Mouse (Mus musculus) hindlimb bud, embryonic 11.5 days (tissue): Measurements from ENCODE around the gene Zzz3.

Experiments used
- DNase-seq: peaks from one replicate; pipeline ENCODE4 v3.0.0-alpha.2; 2012; ENCODE audit warnings: low read depth, low spot score; ENCODE audit errors: extremely low spot score

Zzz3 gene

DNA sequence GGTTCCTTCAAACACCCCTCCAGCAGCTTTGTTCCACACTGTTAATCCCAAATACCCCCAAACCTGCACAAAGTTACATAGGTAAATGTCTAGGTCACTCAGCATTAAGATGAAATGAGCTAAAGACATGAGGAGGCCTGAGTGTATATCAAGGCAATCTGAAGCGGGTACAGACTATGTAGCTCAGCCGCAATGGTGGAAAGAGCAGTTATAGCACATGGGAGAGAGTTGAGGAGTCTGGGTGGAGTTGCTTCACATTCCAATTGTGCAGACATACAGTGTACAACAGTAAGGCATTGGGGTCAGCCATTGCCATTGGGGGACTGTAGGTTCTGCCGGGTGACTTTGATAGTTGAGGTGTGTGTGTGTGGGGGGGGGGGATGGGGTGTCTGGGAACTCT, 69.2 kb downstream of the Zzz3 start:
- no peak for DNase-seq

DNA sequence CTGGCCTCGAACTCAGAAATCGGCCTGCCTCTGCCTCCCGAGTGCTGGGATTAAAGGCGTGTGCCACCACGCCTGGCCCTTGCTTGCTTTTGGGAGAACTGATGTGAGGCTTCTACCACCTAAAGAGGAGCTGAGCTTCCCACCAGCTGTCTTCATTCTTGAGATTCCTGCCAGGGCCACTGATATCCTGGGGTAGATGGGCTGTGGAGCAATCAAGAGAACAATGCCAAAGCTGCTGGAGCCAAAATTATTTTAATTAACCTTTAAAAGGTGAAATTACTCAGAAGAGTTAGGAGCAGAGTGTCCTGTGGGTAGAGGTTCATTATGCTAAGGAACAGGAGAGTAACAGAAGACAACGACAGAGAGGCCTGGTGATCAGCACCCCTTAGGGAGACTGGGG, 70.1 kb downstream of the Zzz3 start:
- no peak for DNase-seq

- no peak for DNase-seq
Measured at GRCm38 (mm10) chr3:152466849-152467248, 71.6 kb downstream of the Zzz3 start.

GRCm38 (mm10) chr3:152467312-152467711, 72.0 kb downstream of the Zzz3 start:
- DNase-seq, result no peak

- no peak for DNase-seq
Measured at GRCm38 (mm10) chr3:152468032-152468431, 72.8 kb downstream of the Zzz3 start.

DNA sequence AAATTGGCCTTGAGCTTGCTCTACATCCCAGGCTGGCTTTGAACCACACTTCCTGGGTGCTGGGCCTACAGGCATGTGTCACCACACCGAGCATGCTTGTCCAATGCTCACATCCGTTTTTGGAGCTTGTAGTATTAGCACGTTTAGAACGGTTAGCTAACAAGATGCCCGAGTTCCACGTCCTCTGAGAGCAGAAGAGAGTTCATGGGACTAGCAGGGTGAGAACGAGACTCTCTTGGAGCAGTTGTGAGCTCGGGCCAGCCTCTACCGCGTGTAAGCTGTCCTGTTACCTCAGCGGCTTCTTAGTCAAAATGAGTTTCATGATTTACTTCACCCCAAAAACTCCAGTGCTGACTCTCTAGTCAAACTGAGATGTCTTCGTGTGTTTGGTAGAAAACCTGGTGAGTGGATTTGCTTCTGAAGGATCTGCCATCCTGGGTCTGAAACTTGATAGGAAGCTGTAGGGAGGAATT, 73.3 kb downstream of the Zzz3 start:
- no peak for DNase-seq

GRCm38 (mm10) chr3:152469423-152470200, 74.3 kb downstream of the Zzz3 start:
- DNase-seq, result no peak

GRCm38 (mm10) chr3:152470347-152470746, 75.1 kb downstream of the Zzz3 start:
- DNase-seq, result no peak

- no peak for DNase-seq
Measured at GRCm38 (mm10) chr3:152472676-152473075, 77.4 kb downstream of the Zzz3 start.

DNA sequence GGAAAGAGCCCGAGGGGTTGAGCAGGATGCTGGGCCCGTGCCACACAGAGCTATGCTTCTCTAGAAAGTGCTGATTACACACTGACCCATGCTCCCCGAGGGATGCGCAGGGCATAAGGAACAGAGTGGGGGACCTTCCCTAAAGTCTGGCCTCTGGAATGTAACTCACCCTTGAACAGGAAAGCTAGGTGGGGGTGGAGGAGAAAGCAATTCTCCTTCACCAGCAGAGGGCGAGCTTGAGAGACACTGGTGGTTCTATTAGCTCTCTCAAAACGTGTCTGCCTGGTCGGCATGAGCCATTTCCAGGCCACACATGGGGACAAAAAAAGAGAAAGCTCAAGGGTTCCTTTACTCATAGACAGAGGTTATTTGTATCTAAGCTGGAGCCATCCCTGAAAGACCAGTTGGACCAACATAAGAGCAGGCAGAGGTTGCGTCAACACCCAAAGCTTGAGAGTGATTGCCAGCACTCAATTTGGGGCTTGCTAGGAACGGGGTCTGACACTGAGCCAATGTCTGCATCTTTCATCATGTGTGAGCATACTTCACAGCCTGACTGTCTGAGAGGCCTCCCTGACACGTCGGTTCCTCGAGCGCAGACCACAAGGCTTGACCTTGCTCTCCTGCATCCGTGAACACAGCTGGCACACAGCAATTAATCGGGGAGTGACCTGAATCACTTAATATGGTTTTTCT, 79.5 kb downstream of the Zzz3 start:
- DNase-seq, result no peak

GRCm38 (mm10) chr3:152475278-152475669, 80.0 kb downstream of the Zzz3 start:
- DNase-seq, result no peak

GRCm38 (mm10) chr3:152475894-152476293, 80.6 kb downstream of the Zzz3 start:
- DNase-seq, result no peak

GRCm38 (mm10) chr3:152477796-152478527, 82.7 kb downstream of the Zzz3 start:
- DNase-seq, result no peak

DNA sequence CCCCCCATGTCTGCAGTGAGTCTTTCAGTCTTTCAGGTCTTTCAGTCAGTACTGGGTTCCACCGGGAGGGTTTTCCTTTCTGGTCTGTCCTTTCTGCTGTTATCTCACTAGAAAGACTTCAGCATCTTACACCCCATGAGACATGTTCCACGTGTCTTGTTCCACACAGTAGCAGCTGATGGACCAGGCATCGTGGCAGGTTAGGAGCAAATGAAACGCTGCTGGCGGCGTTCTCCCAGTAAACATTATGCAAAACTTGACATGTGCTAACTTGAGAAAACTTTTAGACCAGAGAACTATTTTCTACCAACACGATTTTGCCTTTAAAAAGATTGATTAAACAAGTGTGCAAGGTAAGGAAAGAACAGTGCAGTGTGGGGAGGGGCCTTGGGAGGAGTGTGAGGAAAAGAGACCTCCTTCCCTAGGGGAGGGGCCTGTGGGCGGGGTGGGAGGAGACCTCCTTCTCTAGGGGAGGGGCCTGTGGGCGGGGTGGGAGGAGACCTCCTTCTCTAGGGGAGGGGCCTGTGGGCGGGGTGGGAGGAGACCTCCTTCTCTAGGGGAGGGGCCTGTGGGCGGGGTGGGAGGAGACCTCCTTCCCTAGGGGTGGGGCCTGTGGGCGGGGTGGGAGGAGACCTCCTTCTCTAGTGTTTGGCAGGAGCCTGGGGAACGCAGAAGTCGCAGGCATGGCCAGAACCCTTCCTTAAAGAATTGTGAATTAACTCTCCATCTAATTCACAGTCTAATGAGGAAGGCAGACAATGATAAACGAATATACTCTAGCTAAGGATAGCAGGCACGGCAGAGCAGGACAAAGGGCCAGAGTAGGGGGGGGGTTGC, 83.5 kb downstream of the Zzz3 start:
- no peak for DNase-seq

DNA sequence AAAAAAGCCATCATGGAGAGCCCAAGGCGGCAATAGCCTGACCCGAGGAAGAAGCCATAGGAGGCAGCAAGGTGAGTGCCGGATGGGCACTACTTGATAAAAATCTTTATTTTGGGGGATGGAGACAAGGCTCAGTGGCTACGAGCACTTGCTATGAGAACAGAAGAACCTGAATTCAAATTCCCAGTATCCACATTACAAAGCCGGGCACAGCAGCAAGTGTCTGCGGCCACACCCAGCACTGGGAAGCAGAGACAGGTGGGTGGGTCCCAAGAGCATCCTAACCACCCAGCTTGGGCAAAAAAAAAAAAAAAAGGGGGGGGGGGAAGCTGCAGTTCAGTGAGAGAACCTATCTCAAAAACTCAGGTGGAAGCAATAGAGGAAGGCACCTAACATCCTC, 85.1 kb downstream of the Zzz3 start:
- no peak for DNase-seq

DNA sequence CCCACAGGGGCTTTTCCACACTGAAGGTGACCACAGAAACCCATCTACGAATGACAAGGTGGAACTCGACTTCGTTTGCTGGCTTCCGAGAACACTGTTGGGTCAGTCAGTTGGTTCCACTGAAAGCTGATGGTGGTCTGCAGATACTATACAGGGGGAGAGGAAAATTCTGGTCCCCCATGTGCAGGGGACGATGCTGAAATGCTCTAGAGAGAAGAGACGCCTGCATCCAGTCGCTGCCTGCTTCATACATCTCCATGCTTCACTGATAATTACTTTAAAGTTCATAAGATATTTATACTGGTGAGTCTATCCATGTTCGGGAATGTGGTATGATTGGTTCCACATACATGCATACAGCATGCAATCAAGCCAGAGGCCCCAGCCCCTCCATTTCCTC, 86.9 kb downstream of the Zzz3 start:
- no peak for DNase-seq

GRCm38 (mm10) chr3:152483800-152484199, 88.5 kb downstream of the Zzz3 start:
- DNase-seq, result no peak

GRCm38 (mm10) chr3:152484206-152484605, 88.9 kb downstream of the Zzz3 start:
- no peak for DNase-seq

GRCm38 (mm10) chr3:152488964-152489363, 93.7 kb downstream of the Zzz3 start:
- DNase-seq, result no peak

- DNase-seq, result no peak
Measured at GRCm38 (mm10) chr3:152490423-152490822, 95.2 kb downstream of the Zzz3 start.

- no peak for DNase-seq
Measured at GRCm38 (mm10) chr3:152492241-152492640, 97.0 kb downstream of the Zzz3 start.
